Mouse (Mus musculus) stomach, postnatal 0 days (tissue): ENCODE results near the gene Plekha4.

Source experiments
- CTCF ChIP-seq: IDR thresholded peaks from 2 replicates; pipeline ENCODE4 v1.5.1; 2016; ENCODE audit warnings: antibody characterized with exemption, low read depth, mild to moderate bottlenecking, moderate library complexity
- EP300 ChIP-seq: optimal IDR thresholded peaks from 2 replicates; pipeline ENCODE3; 2016; ENCODE audit warnings: antibody characterized with exemption

DNA sequence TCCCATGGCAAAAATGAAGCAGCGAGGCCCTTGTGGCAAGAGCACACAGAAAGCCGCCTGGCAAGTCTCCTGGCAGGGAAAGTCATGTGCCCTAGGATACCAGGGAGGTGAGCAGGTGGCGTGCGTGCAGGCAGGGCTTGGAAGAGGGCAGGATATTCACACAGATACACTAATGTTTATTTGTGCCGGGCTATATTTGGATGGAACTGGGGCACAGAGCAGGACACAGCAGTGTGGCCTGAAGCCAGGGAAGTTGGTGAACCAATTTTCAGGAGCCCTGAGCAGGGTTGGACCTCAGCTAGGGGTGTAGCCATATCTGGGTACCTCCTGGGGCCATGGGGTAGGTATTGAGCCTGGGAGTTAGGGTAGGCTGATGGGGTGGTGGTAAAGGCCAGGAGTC lies 33.2 kb upstream of the Plekha4 start:
- TF ChIP-seq CTCF (no peak), EP300 (no peak)
